Mouse (Mus musculus) neural tube, embryonic 11.5 days (tissue): ENCODE measurements around the gene Proser1. TPM values are rescaled to one million over a fixed set of nuclear protein-coding genes. Genes with fewer than 3 reads are reported as not detected.

Source experiments
- ATAC-seq: fragments of 200-750 bp; cut with Nextera tagmentation; 2 replicates; pipeline ENCODE4 v1.8.0; 2017; ENCODE audit warnings: moderate number of reproducible peaks, mild to moderate bottlenecking, moderate TSS enrichment, moderate library complexity; ENCODE audit not compliant: insufficient read depth, low FRiP score, low TSS enrichment
- DNase-seq: peaks from one replicate; pipeline ENCODE4 v3.0.0-alpha.2; 2015; ENCODE audit warnings: low spot score
- H3K27ac ChIP-seq: fragments of 300-500 bp; sonication (generic); 2 replicates; pipeline ENCODE4 v1.5.1; 2014; ENCODE audit warnings: low read depth, mild to moderate bottlenecking, low read length
- H3K27me3 ChIP-seq: fragments of 300-500 bp; sonication (generic); 2 replicates; pipeline ENCODE4 v1.6.1; 2014; ENCODE audit warnings: mild to moderate bottlenecking, low read length, mixed read lengths; ENCODE audit not compliant: control insufficient read depth, insufficient read depth
- H3K36me3 ChIP-seq: fragments of 300-500 bp; sonication (generic); 2 replicates; pipeline ENCODE4 v1.6.1; 2014; ENCODE audit warnings: mild to moderate bottlenecking, low read length, moderate library complexity, mixed read lengths; ENCODE audit not compliant: control insufficient read depth, insufficient read depth
- H3K4me1 ChIP-seq: fragments of 300-500 bp; sonication (generic); 2 replicates; pipeline ENCODE4 v1.6.1; 2014; ENCODE audit warnings: low read length, mixed read lengths; ENCODE audit not compliant: control insufficient read depth, insufficient read depth
- H3K4me2 ChIP-seq: fragments of 300-500 bp; sonication (generic); 2 replicates; pipeline ENCODE4 v1.6.1; 2014; ENCODE audit warnings: low read depth, mild to moderate bottlenecking, moderate library complexity
- H3K4me3 ChIP-seq: fragments of 300-500 bp; sonication (generic); 2 replicates; pipeline ENCODE4 v1.5.1; 2014; ENCODE audit warnings: low read depth, low read length
- H3K9ac ChIP-seq: fragments of 300-500 bp; sonication (generic); 2 replicates; pipeline ENCODE4 v1.6.1; 2014; ENCODE audit warnings: mild to moderate bottlenecking, low read length
- H3K9me3 ChIP-seq: fragments of 300-500 bp; sonication (generic); 2 replicates; pipeline ENCODE4 v1.6.1; 2016; ENCODE audit warnings: low read length; ENCODE audit not compliant: control insufficient read depth
- WGBS: fragments of 180-500 bp; shearing (Covaris S2); extraction: QIAGEN DNeasy Blood & Tissue Kit; methylation state at CpG from one replicate; pipeline ENCODE4 v1.1.7; 2014; 5-methylcytosine and 5-hydroxymethylcytosine counted together
- polyA plus RNA-seq: library from polyadenylated mRNA; unstranded; fragments of >200 nt; fragmentation: Nextera tagmentation; extraction: Ambion mirVana; gene quantifications from 2 replicates; pipeline ENCODE4 v1.2.1, GENCODE M21; 2014

Gene Proser1
- polyA plus RNA-seq, 1 experiment from 2014 or later = 23.8 TPM

GRCm38 (mm10) chr3:53498351-53498905 is 35.0 kb downstream of the Proser1 start:
- H3K27ac ChIP-seq = no peak overlapping the region
- WGBS = 77% methylated on average over 6 of the region's 6 CpGs
- no peak for ATAC-seq
- no peaks in the 10 kb centered on the region for H3K9me3 ChIP-seq
- DNase-seq = no peak
- H3K27me3 ChIP-seq = no peaks in the 10 kb centered on the region
- H3K4me3 ChIP-seq = no peak overlapping the region
- H3K36me3 ChIP-seq = no peaks in the 10 kb centered on the region
- H3K9ac ChIP-seq = no peak overlapping the region
- H3K4me1 ChIP-seq = no peaks in the 10 kb centered on the region
- H3K4me2 ChIP-seq = no peak overlapping the region

- ATAC-seq (no peak), DNase-seq (no peak)
- 79% methylated on average over 6 of the region's 6 CpGs for WGBS
- H3K4me1 ChIP-seq = no peaks in the 10 kb centered on the region
- no peaks in the 10 kb centered on the region for H3K36me3 ChIP-seq
- no peaks in the 10 kb centered on the region for H3K27me3 ChIP-seq
- no peak overlapping the region for H3K27ac ChIP-seq
- no peaks in the 10 kb centered on the region for H3K9me3 ChIP-seq
- H3K9ac ChIP-seq = no peak overlapping the region
- H3K4me2 ChIP-seq = no peak overlapping the region
- H3K4me3 ChIP-seq = no peak overlapping the region
These were observed 39.0 kb downstream of the Proser1 start for GRCm38 (mm10) chr3:53502428-53502827.

GRCm38 (mm10) chr3:53513096-53513495 is 49.6 kb downstream of the Proser1 start:
- Histone ChIP-seq H3K27me3 (no peaks in the 10 kb centered on the region), H3K9ac (no peak overlapping the region), H3K4me1 (no peaks in the 10 kb centered on the region), H3K4me2 (no peak overlapping the region), H3K4me3 (no peak overlapping the region), H3K27ac (no peak overlapping the region), H3K36me3 (no peaks in the 10 kb centered on the region), H3K9me3 (no peaks in the 10 kb centered on the region)
- no peak for DNase-seq
- 72% methylated on average over 5 of the region's 5 CpGs for WGBS
- no peak for ATAC-seq

- WGBS = 86% methylated on average over 4 of the region's 4 CpGs
- ATAC-seq (no peak), DNase-seq (no peak)
- Histone ChIP-seq H3K4me1 (no peaks in the 10 kb centered on the region), H3K27ac (no peak overlapping the region), H3K9ac (no peak overlapping the region), H3K9me3 (no peaks in the 10 kb centered on the region), H3K27me3 (no peaks in the 10 kb centered on the region), H3K4me3 (no peak overlapping the region), H3K4me2 (no peak overlapping the region), H3K36me3 (no peaks in the 10 kb centered on the region)
These were observed 51.0 kb downstream of the Proser1 start for GRCm38 (mm10) chr3:53514221-53515065.

- Histone ChIP-seq H3K36me3 (no peaks in the 10 kb centered on the region), H3K27me3 (no peaks in the 10 kb centered on the region), H3K27ac (no peak overlapping the region), H3K4me3 (no peak overlapping the region), H3K9ac (no peak overlapping the region), H3K9me3 (no peaks in the 10 kb centered on the region), H3K4me2 (no peak overlapping the region), H3K4me1 (no peaks in the 10 kb centered on the region)
- ATAC-seq = no peak
- 93% methylated on average over 10 of the region's 10 CpGs for WGBS
- DNase-seq = no peak
These were observed 59.3 kb downstream of the Proser1 start for GRCm38 (mm10) chr3:53522794-53523193.

GRCm38 (mm10) chr3:53525737-53526136 is 62.3 kb downstream of the Proser1 start:
- no peaks in the 10 kb centered on the region for H3K9me3 ChIP-seq
- H3K27me3 ChIP-seq = no peaks in the 10 kb centered on the region
- H3K4me2 ChIP-seq = peak overlapping the region; percentile 39
- 27% methylated on average over 21 of the region's 21 CpGs for WGBS
- ATAC-seq (no peak), DNase-seq (peak; percentile 87)
- H3K4me3 ChIP-seq = 0 out of 2 replicates have a peak overlapping the region, but pooled peaks have one; percentile 10
- no peaks in the 10 kb centered on the region for H3K4me1 ChIP-seq
- no peak overlapping the region for H3K9ac ChIP-seq
- H3K36me3 ChIP-seq = no peaks in the 10 kb centered on the region
- H3K27ac ChIP-seq = no peak overlapping the region

GRCm38 (mm10) chr3:53530305-53530704 is 66.8 kb downstream of the Proser1 start:
- no peaks in the 10 kb centered on the region for H3K4me1 ChIP-seq
- 80% methylated on average over 6 of the region's 6 CpGs for WGBS
- no peaks in the 10 kb centered on the region for H3K9me3 ChIP-seq
- H3K27me3 ChIP-seq = no peaks in the 10 kb centered on the region
- no peak overlapping the region for H3K27ac ChIP-seq
- H3K9ac ChIP-seq = no peak overlapping the region
- H3K4me2 ChIP-seq = no peak overlapping the region
- no peak for DNase-seq
- H3K36me3 ChIP-seq = no peaks in the 10 kb centered on the region
- no peak for ATAC-seq
- no peak overlapping the region for H3K4me3 ChIP-seq
